Mouse (Mus musculus): Measurements from ENCODE around the gene Gal3st2. TPM values are rescaled to one million over a fixed set of nuclear protein-coding genes. Genes with fewer than 3 reads are reported as not detected.
"Not testable (repeated sequence)": the region's sequence is repeated elsewhere in the genome, so short reads cannot be mapped to it uniquely, and the experiment has no call there.

The Gal3st2 gene
- polyA plus RNA-seq, 1 experiment from 2014 or later: 0.08 TPM

DNA sequence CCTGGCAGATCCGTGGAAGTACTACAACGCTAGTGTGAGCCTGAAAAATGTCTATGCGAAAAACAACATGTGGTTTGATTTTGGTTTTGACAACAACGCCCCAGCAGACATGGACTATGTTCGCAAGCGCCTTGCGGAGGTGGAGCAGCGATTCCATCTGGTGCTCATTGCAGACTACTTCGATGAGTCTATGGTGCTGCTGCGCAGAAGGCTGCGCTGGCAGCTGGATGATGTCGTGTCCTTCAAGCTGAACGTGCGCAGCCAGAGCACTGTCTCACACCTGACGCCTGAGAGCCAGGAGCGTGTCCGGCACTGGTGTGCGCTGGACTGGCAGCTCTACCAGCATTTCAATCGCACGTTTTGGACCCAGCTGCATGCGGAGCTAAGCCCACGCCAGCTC, 13.3 kb downstream of the Gal3st2 start:
- H3K27ac ChIP-seq (replicated peaks in 1 of 2; ENCODE audit: control insufficient read depth in 1 of 2, insufficient read depth in 1 of 2, low read depth in 2 of 2, low read length in 2 of 2); ATAC-seq (ENCODE audit: insufficient number of reproducible peaks, insufficient read depth, low FRiP score, low read depth); H3K9me3 ChIP-seq (ENCODE audit: control insufficient read depth, low read length); H3K27me3 ChIP-seq (ENCODE audit: control insufficient read depth, insufficient read depth, low read length); H3K36me3 ChIP-seq (ENCODE audit: control insufficient read depth, insufficient read depth, low read length); H3K4me3 ChIP-seq (ENCODE audit: control insufficient read depth in 1 of 2, insufficient read depth in 1 of 2, low read depth in 1 of 2, low read length in 2 of 2); H3K9ac ChIP-seq (ENCODE audit: low read length); H3K4me2 ChIP-seq (ENCODE audit: low read length); H3K4me1 ChIP-seq (ENCODE audit: control insufficient read depth in 2 of 2, insufficient read depth in 2 of 2, low read length in 2 of 2): not testable (repeated sequence)
- 94% methylated on average over 10 of the region's 22 CpGs for WGBS

DNA sequence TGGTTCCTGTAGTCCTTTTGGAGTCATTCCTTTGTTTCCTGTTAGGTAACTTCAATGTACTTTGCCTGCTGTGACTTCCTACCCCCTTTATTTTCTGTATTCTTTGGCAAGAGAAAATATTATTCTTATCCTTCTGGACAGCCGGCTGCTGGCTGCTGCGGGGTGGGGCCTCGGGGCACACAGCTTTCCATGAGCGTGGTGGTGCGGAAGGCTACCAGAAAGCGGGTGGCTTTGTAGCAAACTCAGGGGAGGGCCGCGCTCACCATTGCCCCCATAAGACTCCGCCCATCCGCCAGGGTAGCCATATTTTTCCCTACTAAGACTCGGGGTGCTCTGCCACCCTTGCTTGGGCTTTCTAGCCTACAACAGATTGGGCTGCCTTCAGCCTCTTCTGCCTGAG, 20.7 kb downstream of the Gal3st2 start:
- not testable (repeated sequence) for H3K36me3 ChIP-seq (ENCODE audit: control insufficient read depth, insufficient read depth, low read length); H3K4me3 ChIP-seq (ENCODE audit: control insufficient read depth in 1 of 2, insufficient read depth in 1 of 2, low read depth in 1 of 2, low read length in 2 of 2); H3K4me1 ChIP-seq (ENCODE audit: control insufficient read depth in 2 of 2, insufficient read depth in 2 of 2, low read length in 2 of 2); H3K9ac ChIP-seq (ENCODE audit: low read length); H3K4me2 ChIP-seq (ENCODE audit: low read length); H3K27me3 ChIP-seq (ENCODE audit: control insufficient read depth, insufficient read depth, low read length); H3K27ac ChIP-seq (replicated peaks in 1 of 2; ENCODE audit: control insufficient read depth in 1 of 2, insufficient read depth in 1 of 2, low read depth in 2 of 2, low read length in 2 of 2); H3K9me3 ChIP-seq (ENCODE audit: control insufficient read depth, low read length)
- no CpG with 5 or more reads among the region's 11 CpGs for WGBS
- peak; percentile 68 for ATAC-seq (ENCODE audit: insufficient number of reproducible peaks, insufficient read depth, low FRiP score, low read depth)

GRCm38 (mm10) chr1:93890936-93891335, 29.8 kb downstream of the Gal3st2 start:
- not testable (repeated sequence) for H3K27ac ChIP-seq (replicated peaks in 1 of 2; ENCODE audit: control insufficient read depth in 1 of 2, insufficient read depth in 1 of 2, low read depth in 2 of 2, low read length in 2 of 2); H3K4me2 ChIP-seq (ENCODE audit: low read length); H3K4me3 ChIP-seq (ENCODE audit: control insufficient read depth in 1 of 2, insufficient read depth in 1 of 2, low read depth in 1 of 2, low read length in 2 of 2); ATAC-seq (ENCODE audit: insufficient number of reproducible peaks, insufficient read depth, low FRiP score, low read depth); H3K9ac ChIP-seq (ENCODE audit: low read length); H3K36me3 ChIP-seq (ENCODE audit: control insufficient read depth, insufficient read depth, low read length); H3K9me3 ChIP-seq (ENCODE audit: control insufficient read depth, low read length); H3K27me3 ChIP-seq (ENCODE audit: control insufficient read depth, insufficient read depth, low read length); H3K4me1 ChIP-seq (ENCODE audit: control insufficient read depth in 2 of 2, insufficient read depth in 2 of 2, low read length in 2 of 2)
- 50% methylated on average over 1 of the region's 1 CpGs for WGBS

- not testable (repeated sequence) for ATAC-seq (ENCODE audit: insufficient number of reproducible peaks, insufficient read depth, low FRiP score, low read depth); H3K9me3 ChIP-seq (ENCODE audit: control insufficient read depth, low read length); H3K4me2 ChIP-seq (ENCODE audit: low read length); H3K4me1 ChIP-seq (ENCODE audit: control insufficient read depth in 2 of 2, insufficient read depth in 2 of 2, low read length in 2 of 2); H3K4me3 ChIP-seq (ENCODE audit: control insufficient read depth in 1 of 2, insufficient read depth in 1 of 2, low read depth in 1 of 2, low read length in 2 of 2); H3K27me3 ChIP-seq (ENCODE audit: control insufficient read depth, insufficient read depth, low read length); H3K36me3 ChIP-seq (ENCODE audit: control insufficient read depth, insufficient read depth, low read length); H3K9ac ChIP-seq (ENCODE audit: low read length); H3K27ac ChIP-seq (replicated peaks in 1 of 2; ENCODE audit: control insufficient read depth in 1 of 2, insufficient read depth in 1 of 2, low read depth in 2 of 2, low read length in 2 of 2)
- no CpG with 5 or more reads among the region's 1 CpGs for WGBS
Measured at GRCm38 (mm10) chr1:93897395-93897794, 36.3 kb downstream of the Gal3st2 start.

GRCm38 (mm10) chr1:93901291-93901690, 40.2 kb downstream of the Gal3st2 start:
- not testable (repeated sequence) for H3K36me3 ChIP-seq (ENCODE audit: control insufficient read depth, insufficient read depth, low read length); H3K4me1 ChIP-seq (ENCODE audit: control insufficient read depth in 2 of 2, insufficient read depth in 2 of 2, low read length in 2 of 2); H3K9me3 ChIP-seq (ENCODE audit: control insufficient read depth, low read length); H3K4me3 ChIP-seq (ENCODE audit: control insufficient read depth in 1 of 2, insufficient read depth in 1 of 2, low read depth in 1 of 2, low read length in 2 of 2); H3K27ac ChIP-seq (replicated peaks in 1 of 2; ENCODE audit: control insufficient read depth in 1 of 2, insufficient read depth in 1 of 2, low read depth in 2 of 2, low read length in 2 of 2); H3K9ac ChIP-seq (ENCODE audit: low read length); H3K27me3 ChIP-seq (ENCODE audit: control insufficient read depth, insufficient read depth, low read length); H3K4me2 ChIP-seq (ENCODE audit: low read length)
- 0 out of 2 replicates have a peak, but pooled peaks have one; percentile 46 for ATAC-seq (ENCODE audit: insufficient number of reproducible peaks, insufficient read depth, low FRiP score, low read depth)
- WGBS: 3% methylated on average over 3 of the region's 5 CpGs

- H3K9me3 ChIP-seq (ENCODE audit: control insufficient read depth, low read length); H3K4me1 ChIP-seq (ENCODE audit: control insufficient read depth in 2 of 2, insufficient read depth in 2 of 2, low read length in 2 of 2); H3K4me2 ChIP-seq (ENCODE audit: low read length); H3K4me3 ChIP-seq (ENCODE audit: control insufficient read depth in 1 of 2, insufficient read depth in 1 of 2, low read depth in 1 of 2, low read length in 2 of 2); H3K27ac ChIP-seq (replicated peaks in 1 of 2; ENCODE audit: control insufficient read depth in 1 of 2, insufficient read depth in 1 of 2, low read depth in 2 of 2, low read length in 2 of 2); H3K27me3 ChIP-seq (ENCODE audit: control insufficient read depth, insufficient read depth, low read length); ATAC-seq (ENCODE audit: insufficient number of reproducible peaks, insufficient read depth, low FRiP score, low read depth); H3K36me3 ChIP-seq (ENCODE audit: control insufficient read depth, insufficient read depth, low read length); H3K9ac ChIP-seq (ENCODE audit: low read length): not testable (repeated sequence)
- 54% methylated on average over 3 of the region's 5 CpGs for WGBS
Measured at GRCm38 (mm10) chr1:93906690-93907089, 45.6 kb downstream of the Gal3st2 start.

- no CpG with 5 or more reads among the region's 11 CpGs for WGBS
- H3K4me3 ChIP-seq (ENCODE audit: control insufficient read depth in 1 of 2, insufficient read depth in 1 of 2, low read depth in 1 of 2, low read length in 2 of 2); H3K27ac ChIP-seq (replicated peaks in 1 of 2; ENCODE audit: control insufficient read depth in 1 of 2, insufficient read depth in 1 of 2, low read depth in 2 of 2, low read length in 2 of 2); H3K4me1 ChIP-seq (ENCODE audit: control insufficient read depth in 2 of 2, insufficient read depth in 2 of 2, low read length in 2 of 2); H3K9me3 ChIP-seq (ENCODE audit: control insufficient read depth, low read length); ATAC-seq (ENCODE audit: insufficient number of reproducible peaks, insufficient read depth, low FRiP score, low read depth); H3K27me3 ChIP-seq (ENCODE audit: control insufficient read depth, insufficient read depth, low read length); H3K9ac ChIP-seq (ENCODE audit: low read length); H3K36me3 ChIP-seq (ENCODE audit: control insufficient read depth, insufficient read depth, low read length); H3K4me2 ChIP-seq (ENCODE audit: low read length): not testable (repeated sequence)
Measured at GRCm38 (mm10) chr1:93908977-93909586, 48.0 kb downstream of the Gal3st2 start.

DNA sequence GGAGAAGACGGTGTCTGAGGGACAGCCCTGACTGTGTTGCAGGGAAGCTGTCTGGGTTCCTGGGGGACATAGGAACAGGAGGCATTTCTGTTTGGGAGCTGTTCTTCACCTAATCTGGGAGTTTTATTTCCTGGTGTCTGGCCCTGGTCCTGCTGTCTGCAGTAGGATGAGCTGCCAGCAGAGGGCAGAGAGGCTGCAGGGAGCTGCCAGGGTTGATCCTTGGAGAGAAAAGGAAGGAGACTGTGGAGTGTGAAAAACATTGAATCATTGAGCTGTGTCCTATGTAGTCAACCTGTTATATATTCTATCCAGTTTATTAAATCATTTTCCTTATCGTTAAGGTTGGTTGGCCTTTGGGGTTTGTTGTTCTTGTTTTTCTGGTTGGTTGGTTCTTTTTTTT, 50.8 kb downstream of the Gal3st2 start:
- not testable (repeated sequence) for H3K9ac ChIP-seq (ENCODE audit: low read length); H3K4me2 ChIP-seq (ENCODE audit: low read length); ATAC-seq (ENCODE audit: insufficient number of reproducible peaks, insufficient read depth, low FRiP score, low read depth); H3K4me3 ChIP-seq (ENCODE audit: control insufficient read depth in 1 of 2, insufficient read depth in 1 of 2, low read depth in 1 of 2, low read length in 2 of 2); H3K4me1 ChIP-seq (ENCODE audit: control insufficient read depth in 2 of 2, insufficient read depth in 2 of 2, low read length in 2 of 2); H3K9me3 ChIP-seq (ENCODE audit: control insufficient read depth, low read length); H3K27me3 ChIP-seq (ENCODE audit: control insufficient read depth, insufficient read depth, low read length); H3K36me3 ChIP-seq (ENCODE audit: control insufficient read depth, insufficient read depth, low read length); H3K27ac ChIP-seq (replicated peaks in 1 of 2; ENCODE audit: control insufficient read depth in 1 of 2, insufficient read depth in 1 of 2, low read depth in 2 of 2, low read length in 2 of 2)
- no CpG with 5 or more reads among the region's 2 CpGs for WGBS

All from heart, embryonic 14.5 days (tissue).